Mouse (Mus musculus) liver, adult 2 months (tissue): ENCODE results near the gene Gm14226. TPM values are rescaled to one million over a fixed set of nuclear protein-coding genes. Genes with fewer than 3 reads are reported as not detected.

Source experiments
- DNase-seq: peaks from one replicate; pipeline ENCODE4 v3.0.0-alpha.2; 2011; ENCODE audit warnings: low read depth, low spot score; ENCODE audit errors: extremely low read depth
- H3K27ac ChIP-seq: fragments of 200-500 bp; replicated peaks from 2 replicates; pipeline ENCODE4 v1.5.1; 2012; ENCODE audit warnings: low read depth, mild to moderate bottlenecking, control low read depth, inconsistent platforms, low read length; ENCODE audit not compliant: insufficient read depth
- H3K27me3 ChIP-seq: fragments of 200-500 bp; 2 replicates; pipeline ENCODE4 v1.6.1; 2012; ENCODE audit warnings: mild to moderate bottlenecking, moderate library complexity, low read length, inconsistent platforms; ENCODE audit not compliant: control insufficient read depth, insufficient read depth
- H3K36me3 ChIP-seq: fragments of 200-500 bp; 2 replicates; pipeline ENCODE4 v1.6.1; 2012; ENCODE audit warnings: low read length, inconsistent platforms; ENCODE audit not compliant: control insufficient read depth, insufficient read depth
- H3K4me1 ChIP-seq: fragments of 200-500 bp; 2 replicates; pipeline ENCODE4 v1.6.1; 2011; ENCODE audit warnings: low read length; ENCODE audit not compliant: control insufficient read depth, insufficient read depth
- H3K4me3 ChIP-seq: fragments of 200-500 bp; 2 replicates; pipeline ENCODE4 v1.5.1; 2011; ENCODE audit warnings: low read depth, mild to moderate bottlenecking, control low read depth, low read length, moderate library complexity; ENCODE audit not compliant: insufficient read depth
- H3K79me2 ChIP-seq: fragments of 200-500 bp; 2 replicates; pipeline ENCODE4 v1.6.1; 2012; ENCODE audit warnings: inconsistent platforms, mild to moderate bottlenecking, low read length, moderate library complexity; ENCODE audit not compliant: control insufficient read depth, insufficient read depth
- H3K9ac ChIP-seq: fragments of 200-500 bp; 2 replicates; pipeline ENCODE4 v1.6.1; 2012; ENCODE audit warnings: low read depth, mild to moderate bottlenecking, control low read depth, inconsistent platforms, low read length
- CTCF ChIP-seq: fragments of 200-500 bp; IDR thresholded peaks from 2 replicates; pipeline ENCODE4 v1.5.1; 2011; ENCODE audit warnings: low read depth, low read length, control low read depth
- POLR2A ChIP-seq: fragments of 200-500 bp; IDR thresholded peaks from 2 replicates; pipeline ENCODE4 v1.6.1; 2011; ENCODE audit warnings: low read length, control low read depth; ENCODE audit not compliant: insufficient read depth; ENCODE audit errors: extremely low read depth
- WGBS: fragments of 180-500 bp; shearing (Covaris S2); methylation state at CpG from one replicate; pipeline ENCODE4 v1.1.7; 2018; 5-methylcytosine and 5-hydroxymethylcytosine counted together
- polyA plus RNA-seq: library from polyadenylated mRNA; depleted of rRNA; stranded (reverse); fragments of >200 nt; gene quantifications from 2 replicates; pipeline ENCODE4 v1.2.3, GENCODE M21; 2012; rRNA removed
- total RNA-seq: library from RNA; depleted of rRNA; stranded (reverse); fragments of >200 nt; gene quantifications from 2 replicates; pipeline ENCODE4 v1.2.3, GENCODE M21; 2014; rRNA removed

Gm14226 gene
- total and polyA plus RNA-seq, 2 experiments: not detected

DNA sequence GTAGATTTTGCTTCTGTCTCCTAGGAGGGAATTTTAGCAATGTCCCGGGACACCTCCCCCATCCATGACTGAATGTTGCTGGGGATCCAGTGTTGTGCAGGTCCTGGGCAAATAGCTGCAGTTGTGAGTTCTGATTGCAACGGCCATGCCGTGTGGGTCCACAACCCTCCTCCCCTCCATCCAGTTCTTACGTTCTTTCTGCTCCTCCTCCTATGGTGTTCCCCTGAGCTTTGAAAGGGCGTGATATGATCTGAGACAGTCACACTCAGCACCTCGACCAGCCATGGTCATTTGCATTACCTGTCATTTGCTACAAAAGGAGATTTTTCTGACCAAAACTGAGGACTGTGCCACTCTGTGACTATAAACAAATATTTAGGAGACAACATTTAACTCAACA, 57.6 kb downstream of the Gm14226 start:
- H3K4me1 ChIP-seq: peaks cover 18% of the 10 kb centered on the region
- peaks cover 25% of the 10 kb centered on the region for H3K79me2 ChIP-seq
- WGBS: 69% methylated on average over 6 of the region's 6 CpGs
- H3K27ac ChIP-seq: peak overlapping the region; percentile 96
- TF ChIP-seq POLR2A (no peak), CTCF (no peak)
- H3K27me3 ChIP-seq: no peaks in the 10 kb centered on the region
- H3K36me3 ChIP-seq: peaks cover 17% of the 10 kb centered on the region
- DNase-seq: no peak
- H3K4me3 ChIP-seq: no peak overlapping the region
- peak overlapping the region; percentile 39 for H3K9ac ChIP-seq

Other genes starting within 250 kb of the Gm14226 start
- gene Gm14214, start 248.2 kb upstream of the Gm14226 start, total RNA-seq: not detected in 2 replicates
- gene Gm14214, start 248.2 kb upstream of the Gm14226 start, polyA plus RNA-seq: not detected in 2 replicates
- 57.6 and 61.0 TPM in 2 replicates for gene Raly, start 227.2 kb upstream of the Gm14226 start, total RNA-seq
- 79.0 and 82.2 TPM in 2 replicates for gene Raly, start 227.2 kb upstream of the Gm14226 start, polyA plus RNA-seq
- gene a, start 226.9 kb upstream of the Gm14226 start, total RNA-seq: not detected in 2 replicates
- gene a, start 226.9 kb upstream of the Gm14226 start, polyA plus RNA-seq: not detected in 2 replicates
- 30.4 and 38.7 TPM in 2 replicates for gene Eif2s2, start 125.3 kb upstream of the Gm14226 start, total RNA-seq
- 7.8 and 8.1 TPM in 2 replicates for gene Eif2s2, start 125.3 kb upstream of the Gm14226 start, polyA plus RNA-seq
- 1,859 and 1,996 TPM in 2 replicates for gene Ahcy, start 56.2 kb downstream of the Gm14226 start, total RNA-seq
- 1,364 and 1,580 TPM in 2 replicates for gene Ahcy, start 56.2 kb downstream of the Gm14226 start, polyA plus RNA-seq
- 50.7 and 61.4 TPM in 2 replicates for gene Itch, start 115.2 kb downstream of the Gm14226 start, total RNA-seq
- 5.9 and 6.1 TPM in 2 replicates for gene Itch, start 115.2 kb downstream of the Gm14226 start, polyA plus RNA-seq
- 104 and 124 TPM in 2 replicates for gene Dynlrb1, start 218.3 kb downstream of the Gm14226 start, total RNA-seq
- gene Dynlrb1, start 218.3 kb downstream of the Gm14226 start, polyA plus RNA-seq: 141 and 163 TPM in 2 replicates